Mouse (Mus musculus): ENCODE measurements around the gene Ank2. TPM values are rescaled to one million over a fixed set of nuclear protein-coding genes. Genes with fewer than 3 reads are reported as not detected.

The Ank2 gene
- polyA plus RNA-seq, 1 experiment from 2014 or later: 65.3 TPM

DNA sequence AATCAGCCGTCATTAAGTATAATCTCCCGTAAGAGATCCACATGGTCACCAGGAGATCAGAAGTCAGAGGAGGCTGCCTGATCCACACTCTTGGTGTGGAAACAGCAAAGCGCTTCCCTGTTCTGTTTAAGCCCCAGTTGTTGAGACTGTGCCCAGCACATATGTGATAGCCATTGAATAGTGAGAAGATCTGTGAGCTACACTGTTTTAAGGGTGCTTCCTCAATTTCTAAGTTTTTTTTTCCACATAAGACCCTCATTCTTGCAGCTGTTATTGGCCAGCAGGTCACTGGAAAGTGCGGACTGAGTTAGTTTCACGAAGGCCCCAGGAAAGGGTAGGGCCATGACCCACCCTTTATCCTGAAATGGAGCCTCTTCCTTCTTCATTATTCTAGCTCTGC, 216.9 kb downstream of the Ank2 start:
- DNase-seq (ENCODE audit: low spot score): no peak
- Histone ChIP-seq H3K4me3 (no peak overlapping the region), H3K4me1 (replicated peaks) (no peaks in the 10 kb centered on the region), H3K27ac (no peak overlapping the region), H3K27me3 (ENCODE audit: insufficient read depth, poor library complexity, severe bottlenecking) (no peaks in the 10 kb centered on the region), H3K9me3 (no peaks in the 10 kb centered on the region), H3K36me3 (no peaks in the 10 kb centered on the region)
- WGBS: 91% methylated on average over 5 of the region's 5 CpGs

DNA sequence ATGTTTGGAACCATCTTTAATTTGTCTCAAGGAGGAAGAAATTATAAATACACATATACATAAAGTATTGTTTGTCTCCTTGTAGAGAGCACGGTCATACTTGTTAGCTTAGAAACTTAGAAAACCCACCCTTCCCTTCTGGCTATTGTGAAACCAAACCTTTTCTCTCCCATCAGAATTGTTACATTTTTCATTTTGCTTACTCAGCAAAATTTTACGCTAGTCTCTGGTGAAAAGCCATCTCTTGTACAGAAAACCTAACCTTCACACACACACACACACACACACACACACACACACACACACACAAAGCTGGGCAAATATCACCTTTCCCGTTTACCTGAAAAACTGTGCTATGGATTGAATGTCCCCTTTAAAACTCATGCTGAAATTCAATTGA, 217.8 kb downstream of the Ank2 start:
- Histone ChIP-seq H3K36me3 (no peaks in the 10 kb centered on the region), H3K4me1 (replicated peaks) (no peaks in the 10 kb centered on the region), H3K4me3 (no peak overlapping the region), H3K27ac (no peak overlapping the region), H3K9me3 (no peaks in the 10 kb centered on the region), H3K27me3 (ENCODE audit: insufficient read depth, poor library complexity, severe bottlenecking) (no peaks in the 10 kb centered on the region)
- WGBS: 91% methylated on average over 3 of the region's 3 CpGs
- no peak for DNase-seq (ENCODE audit: low spot score)

DNA sequence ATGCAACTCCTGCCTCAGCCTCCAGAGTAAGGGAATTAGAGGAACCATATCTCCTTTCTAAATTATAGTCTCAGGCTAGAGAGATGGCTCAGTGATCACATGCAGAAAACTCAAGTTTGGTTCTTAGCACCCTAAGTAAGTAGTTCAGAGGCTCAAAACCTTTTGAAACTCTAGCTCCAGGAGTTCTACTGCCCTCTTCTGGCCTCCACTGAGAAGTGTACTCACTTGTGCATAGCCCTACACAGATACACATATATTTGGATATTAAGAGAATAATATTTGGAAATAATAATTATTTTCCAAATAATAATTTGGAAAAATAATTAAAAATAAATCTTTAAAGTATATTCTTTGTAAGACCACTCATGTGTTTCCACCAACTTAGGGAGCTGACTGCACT, 218.8 kb downstream of the Ank2 start:
- no peak for DNase-seq (ENCODE audit: low spot score)
- Histone ChIP-seq H3K9me3 (no peaks in the 10 kb centered on the region), H3K36me3 (no peaks in the 10 kb centered on the region)

DNA sequence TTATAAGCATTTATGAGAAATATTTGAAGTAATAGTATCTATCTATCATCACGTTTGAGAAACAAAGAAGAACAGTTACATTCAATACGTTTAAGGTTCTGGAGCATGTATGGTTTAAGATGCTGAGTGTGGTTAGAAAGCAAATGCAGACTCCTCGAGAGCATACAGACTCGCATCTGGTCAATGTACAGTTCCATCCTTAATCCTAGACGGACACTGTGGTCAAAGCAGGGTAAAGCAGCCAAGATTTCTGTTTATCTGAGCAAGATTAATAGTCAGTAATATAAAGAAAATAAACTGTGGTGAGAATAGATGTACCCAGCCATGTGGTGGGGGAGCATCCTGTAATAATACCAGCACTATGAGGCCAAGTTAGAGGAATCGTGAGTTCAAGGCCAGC, 223.2 kb downstream of the Ank2 start:
- H3K36me3 ChIP-seq: no peaks in the 10 kb centered on the region
- H3K27me3 ChIP-seq (ENCODE audit: insufficient read depth, poor library complexity, severe bottlenecking): no peaks in the 10 kb centered on the region
- no peaks in the 10 kb centered on the region for H3K9me3 ChIP-seq
- DNase-seq (ENCODE audit: low spot score): no peak
- no peak overlapping the region for H3K4me3 ChIP-seq
- H3K27ac ChIP-seq: no peak overlapping the region
- WGBS: 89% methylated on average over 6 of the region's 6 CpGs
- H3K4me1 ChIP-seq (replicated peaks): 0 out of 2 replicates have a peak, but pooled peaks cover 3% of the 10 kb centered on the region

More for the DNA sequence above, 218.8 kb downstream of the Ank2 start:
- Histone ChIP-seq H3K4me1 (replicated peaks) (no peaks in the 10 kb centered on the region), H3K27me3 (ENCODE audit: insufficient read depth, poor library complexity, severe bottlenecking) (no peaks in the 10 kb centered on the region), H3K27ac (no peak overlapping the region), H3K4me3 (no peak overlapping the region)

DNA sequence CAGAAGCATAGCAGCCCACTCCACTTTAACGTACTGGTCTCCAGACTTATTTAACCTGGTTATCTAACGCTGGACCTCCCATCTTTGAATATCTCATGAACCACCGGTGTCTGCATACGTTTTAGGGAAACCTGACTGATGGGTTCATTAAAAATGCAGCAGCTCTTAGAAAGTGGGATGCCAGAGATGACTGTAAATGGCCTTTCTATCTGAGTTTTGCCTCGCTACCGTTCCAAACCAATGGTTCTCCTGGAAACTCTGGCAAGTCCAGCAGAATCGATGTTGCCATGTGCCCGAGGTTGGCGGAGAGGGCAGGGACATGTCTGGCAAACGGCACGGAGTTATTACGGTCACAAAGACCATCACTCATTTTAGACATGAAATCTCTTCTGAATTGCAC, 226.3 kb downstream of the Ank2 start:
- Histone ChIP-seq H3K27me3 (ENCODE audit: insufficient read depth, poor library complexity, severe bottlenecking) (no peaks in the 10 kb centered on the region), H3K36me3 (no peaks in the 10 kb centered on the region), H3K9me3 (no peaks in the 10 kb centered on the region), H3K27ac (no peak overlapping the region), H3K4me3 (no peak overlapping the region), H3K4me1 (replicated peaks) (peaks cover 13% of the 10 kb centered on the region)
- DNase-seq (ENCODE audit: low spot score): no peak
- 84% methylated on average over 12 of the region's 12 CpGs for WGBS

DNA sequence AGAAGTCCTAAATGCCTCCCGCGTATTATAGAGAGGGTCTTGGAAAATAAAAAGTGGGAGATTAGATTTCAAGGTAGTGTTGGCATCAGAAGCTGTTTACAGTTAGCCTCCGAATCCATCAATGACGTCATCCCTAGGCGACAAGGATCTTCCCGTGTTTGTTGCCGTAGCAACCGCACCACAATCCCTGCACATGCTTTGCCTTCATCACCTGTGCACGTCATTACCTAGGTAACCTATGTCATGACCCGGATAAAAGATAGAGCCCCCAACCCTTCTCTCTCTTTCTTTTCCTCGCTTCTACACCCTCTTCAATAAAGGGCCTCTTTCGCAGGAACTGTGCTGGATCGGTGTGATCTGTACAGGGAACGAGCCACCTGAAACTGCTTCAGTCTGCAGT, 229.5 kb downstream of the Ank2 start:
- DNase-seq (ENCODE audit: low spot score): no peak
- Histone ChIP-seq H3K4me3 (no peak overlapping the region), H3K9me3 (no peaks in the 10 kb centered on the region), H3K27me3 (ENCODE audit: insufficient read depth, poor library complexity, severe bottlenecking) (no peaks in the 10 kb centered on the region), H3K4me1 (replicated peaks) (peaks cover 23% of the 10 kb centered on the region), H3K36me3 (no peaks in the 10 kb centered on the region), H3K27ac (0 out of 2 replicates have a peak overlapping the region, but pooled peaks have one; percentile 13)
- WGBS: 86% methylated on average over 14 of the region's 14 CpGs

DNA sequence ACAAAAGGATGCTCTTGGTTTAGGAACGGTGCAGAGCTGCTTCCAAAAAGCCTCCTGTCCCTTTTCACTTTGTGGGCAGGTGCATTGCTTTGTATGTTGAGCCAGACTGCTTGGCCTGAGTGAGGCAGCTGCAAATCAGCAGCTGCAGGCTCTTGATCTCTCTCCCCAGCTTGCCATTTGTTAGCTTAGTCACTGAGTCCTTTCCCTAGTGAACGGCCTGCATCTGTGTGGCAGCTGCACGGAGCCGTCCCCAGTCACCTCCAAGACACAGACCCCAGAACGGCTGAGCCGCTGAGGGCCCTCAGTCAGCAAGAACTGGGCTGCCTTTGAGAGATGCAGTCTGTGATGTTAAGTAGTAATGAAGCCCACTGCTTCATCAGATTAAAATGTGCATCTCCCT, 231.3 kb downstream of the Ank2 start:
- Histone ChIP-seq H3K4me1 (replicated peaks) (peaks cover 20% of the 10 kb centered on the region), H3K27ac (peak overlapping the region; percentile 74; the same call in 1 of the 2 replicates), H3K27me3 (ENCODE audit: insufficient read depth, poor library complexity, severe bottlenecking) (no peaks in the 10 kb centered on the region), H3K9me3 (no peaks in the 10 kb centered on the region), H3K4me3 (no peak overlapping the region), H3K36me3 (no peaks in the 10 kb centered on the region)
- WGBS: 38% methylated on average over 6 of the region's 6 CpGs
- DNase-seq (ENCODE audit: low spot score): peak; percentile 29

DNA sequence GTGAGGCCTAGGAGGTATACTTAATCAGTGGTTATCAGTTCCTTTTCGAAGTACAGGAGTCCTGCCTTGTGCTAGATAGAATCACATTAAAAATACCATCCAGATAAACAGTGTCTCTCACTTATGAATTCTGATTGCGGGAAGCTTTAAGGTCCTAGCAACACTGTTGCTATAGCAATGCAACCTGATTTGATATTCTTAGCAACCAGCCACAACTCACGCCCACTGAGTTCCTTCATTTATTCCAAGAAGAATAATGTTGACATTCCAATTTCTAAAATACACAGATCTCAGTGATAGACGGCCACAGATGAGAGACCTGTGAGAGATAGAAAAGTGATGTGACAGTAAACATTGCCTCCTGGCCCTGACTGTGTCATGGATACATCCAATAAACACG, 233.4 kb downstream of the Ank2 start:
- no peak overlapping the region for H3K4me3 ChIP-seq
- DNase-seq (ENCODE audit: low spot score): no peak
- H3K36me3 ChIP-seq: no peaks in the 10 kb centered on the region
- peaks cover 25% of the 10 kb centered on the region for H3K4me1 ChIP-seq (replicated peaks)
- H3K27ac ChIP-seq: no peak overlapping the region
- no peaks in the 10 kb centered on the region for H3K9me3 ChIP-seq
- 77% methylated on average over 5 of the region's 5 CpGs for WGBS
- no peaks in the 10 kb centered on the region for H3K27me3 ChIP-seq (ENCODE audit: insufficient read depth, poor library complexity, severe bottlenecking)

DNA sequence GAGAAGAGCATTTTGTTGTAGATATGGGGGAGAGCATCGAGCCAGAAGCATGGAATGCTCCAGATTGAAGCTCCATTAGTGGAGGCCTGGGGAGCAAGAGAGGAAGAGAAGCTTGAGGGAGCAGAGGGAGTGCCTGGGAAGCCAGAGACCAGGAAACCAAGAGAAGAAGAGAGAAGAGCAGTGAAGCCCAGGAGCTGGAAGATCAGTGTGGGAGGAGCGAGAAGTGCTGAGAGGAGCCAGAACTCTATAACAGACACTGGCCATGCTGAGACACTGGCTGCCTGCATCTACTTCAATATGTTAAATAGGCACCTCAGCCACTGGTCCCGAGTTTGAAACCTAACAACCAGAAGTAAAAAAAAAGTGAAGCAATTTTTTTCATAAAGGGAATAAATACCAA, 234.0 kb downstream of the Ank2 start:
- no peak overlapping the region for H3K27ac ChIP-seq
- H3K36me3 ChIP-seq: no peaks in the 10 kb centered on the region
- H3K27me3 ChIP-seq (ENCODE audit: insufficient read depth, poor library complexity, severe bottlenecking): no peaks in the 10 kb centered on the region
- WGBS: 72% methylated on average over 3 of the region's 3 CpGs
- H3K9me3 ChIP-seq: no peaks in the 10 kb centered on the region
- peaks cover 30% of the 10 kb centered on the region for H3K4me1 ChIP-seq (replicated peaks)
- H3K4me3 ChIP-seq: no peak overlapping the region
- DNase-seq (ENCODE audit: low spot score): no peak

DNA sequence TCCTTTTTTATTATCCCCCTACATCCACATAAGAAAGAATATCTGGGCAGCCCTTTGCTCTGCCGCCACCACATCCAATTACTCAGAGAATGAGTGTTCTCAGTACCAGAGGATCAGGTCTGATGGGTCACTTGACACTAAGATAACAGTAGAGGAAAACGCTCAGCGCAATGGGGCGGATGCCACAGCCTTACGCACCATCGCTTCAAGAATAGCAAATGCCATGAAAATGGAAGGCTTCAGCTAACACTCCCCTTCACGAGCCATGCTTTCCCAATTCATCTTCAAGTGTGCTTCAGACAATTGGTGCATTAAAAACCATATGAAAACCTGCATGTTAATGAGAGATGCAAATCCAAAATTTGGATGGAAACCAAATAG, 238.4 kb downstream of the Ank2 start:
- H3K9me3 ChIP-seq: no peaks in the 10 kb centered on the region
- no peaks in the 10 kb centered on the region for H3K36me3 ChIP-seq
- H3K27ac ChIP-seq: no peak overlapping the region
- H3K4me1 ChIP-seq (replicated peaks): peaks cover 40% of the 10 kb centered on the region
- no peaks in the 10 kb centered on the region for H3K27me3 ChIP-seq (ENCODE audit: insufficient read depth, poor library complexity, severe bottlenecking)
- WGBS: 49% methylated on average over 7 of the region's 7 CpGs
- no peak overlapping the region for H3K4me3 ChIP-seq
- DNase-seq (ENCODE audit: low spot score): no peak

DNA sequence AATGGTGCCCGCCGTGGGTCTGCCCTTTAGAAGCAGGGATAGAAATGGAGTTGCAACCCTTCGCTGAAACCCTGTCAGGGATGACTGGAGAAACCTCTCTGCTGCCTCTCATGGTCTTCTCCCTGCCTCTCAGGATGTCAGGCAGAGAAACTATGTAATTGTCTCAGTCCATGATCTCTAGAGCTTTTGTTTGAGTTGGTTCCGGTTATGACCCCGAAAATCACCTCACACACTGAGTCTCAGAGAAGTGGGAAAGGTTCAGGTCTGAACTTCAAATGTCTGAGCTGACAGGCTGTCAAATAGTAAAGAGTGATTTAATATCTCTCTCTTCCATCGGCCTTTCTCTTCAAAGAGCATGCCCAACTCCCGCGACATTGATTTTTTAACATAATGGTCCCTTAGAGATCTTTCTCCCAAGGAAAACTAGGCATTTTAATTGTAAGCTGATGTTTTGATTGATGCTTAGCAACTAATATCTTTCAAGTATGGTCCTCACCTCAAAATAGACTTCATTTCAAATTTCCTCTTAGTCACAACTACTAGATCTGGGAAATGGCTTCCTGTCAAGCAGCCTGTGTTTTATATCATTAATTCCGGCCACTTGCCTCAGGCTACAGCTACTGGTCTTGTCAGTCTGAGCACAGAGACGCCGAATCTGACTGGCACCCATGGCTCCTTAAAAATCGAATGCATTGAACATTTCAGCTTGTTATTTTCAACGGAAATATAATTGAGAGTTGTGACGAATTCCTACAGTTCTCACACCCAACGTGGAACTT, 239.0 kb downstream of the Ank2 start:
- Histone ChIP-seq H3K9me3 (no peaks in the 10 kb centered on the region), H3K4me3 (no peak overlapping the region), H3K4me1 (replicated peaks) (peaks cover 37% of the 10 kb centered on the region), H3K36me3 (no peaks in the 10 kb centered on the region), H3K27ac (peak overlapping the region; percentile 56; the same call in 1 of the 2 replicates), H3K27me3 (ENCODE audit: insufficient read depth, poor library complexity, severe bottlenecking) (no peaks in the 10 kb centered on the region)
- 46% methylated on average over 15 of the region's 15 CpGs for WGBS
- DNase-seq (ENCODE audit: low spot score): no peak

DNA sequence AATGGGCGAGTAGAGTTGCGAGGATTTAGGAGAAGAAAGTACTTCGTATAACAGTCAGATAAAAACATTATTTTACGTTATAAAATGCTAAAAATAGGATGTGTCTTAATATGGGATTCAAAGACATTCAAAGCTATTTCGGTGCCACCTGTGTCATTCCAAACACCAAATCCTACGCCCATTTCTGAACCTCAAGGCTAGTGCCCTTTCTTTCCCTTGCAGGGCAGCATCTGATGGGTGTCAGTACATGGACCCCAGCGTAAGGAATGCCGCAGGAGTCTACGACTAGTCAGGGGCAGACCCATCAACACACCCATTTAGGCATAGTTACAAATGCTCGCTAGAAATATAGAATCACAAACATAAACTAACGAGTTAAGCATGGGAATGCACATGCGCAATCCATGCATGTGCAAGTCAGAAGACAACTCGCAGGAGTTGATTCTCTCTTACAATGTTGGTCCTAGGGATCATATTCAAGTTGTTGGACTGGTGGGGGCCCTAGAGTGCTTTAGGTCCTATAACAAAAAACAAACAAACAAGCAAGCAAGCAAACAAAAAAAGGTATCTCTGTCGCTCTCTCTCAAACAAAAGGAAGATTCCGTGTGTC, 240.6 kb downstream of the Ank2 start:
- peaks cover 37% of the 10 kb centered on the region for H3K4me1 ChIP-seq (replicated peaks)
- H3K4me3 ChIP-seq: peak overlapping the region; percentile 55
- WGBS: 31% methylated on average over 15 of the region's 15 CpGs
- DNase-seq (ENCODE audit: low spot score): no peak
- no peaks in the 10 kb centered on the region for H3K27me3 ChIP-seq (ENCODE audit: insufficient read depth, poor library complexity, severe bottlenecking)
- no peaks in the 10 kb centered on the region for H3K9me3 ChIP-seq
- no peaks in the 10 kb centered on the region for H3K36me3 ChIP-seq
- H3K27ac ChIP-seq: peak overlapping the region; percentile 89

DNA sequence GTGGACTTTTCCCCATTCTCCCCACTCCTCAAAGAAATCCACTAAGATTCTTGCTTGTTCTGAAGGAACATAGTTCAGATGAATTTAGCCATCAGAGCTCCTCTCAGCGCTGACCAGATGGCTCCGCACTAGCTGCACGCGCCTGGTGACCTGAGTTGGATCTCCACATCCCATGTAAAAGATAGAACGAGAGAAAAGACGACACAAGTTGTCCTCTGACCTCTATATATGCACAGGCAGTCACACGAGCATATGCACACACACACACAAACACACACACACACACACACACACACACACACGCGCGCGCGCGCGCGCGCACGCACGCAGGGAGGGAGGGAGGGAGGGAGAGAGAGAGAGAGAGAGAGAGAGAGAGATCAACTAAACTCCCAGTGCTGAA, 241.2 kb downstream of the Ank2 start:
- Histone ChIP-seq H3K27me3 (ENCODE audit: insufficient read depth, poor library complexity, severe bottlenecking) (no peaks in the 10 kb centered on the region), H3K4me1 (replicated peaks) (peaks cover 37% of the 10 kb centered on the region), H3K4me3 (peak overlapping the region; percentile 55), H3K9me3 (no peaks in the 10 kb centered on the region), H3K27ac (peak overlapping the region; percentile 89), H3K36me3 (no peaks in the 10 kb centered on the region)
- DNase-seq (ENCODE audit: low spot score): no peak
- 0% methylated on average over 7 of the region's 18 CpGs for WGBS

All from hindbrain, embryonic 10.5 days (tissue).